Mouse (Mus musculus): Measurements from ENCODE around the gene 2610028H24Rik. TPM values are rescaled to one million over a fixed set of nuclear protein-coding genes. Genes with fewer than 3 reads are reported as not detected.

The 2610028H24Rik gene
- total and polyA plus RNA-seq, 3 experiments = 0.25 TPM; not detected in 2

Other genes with a start within 250 kb of the 2610028H24Rik start
- 11.3 and 14.4 TPM in 2 replicates for gene Prmt2, start 211.2 kb upstream of the 2610028H24Rik start, total RNA-seq (2012; rRNA removed)
- 6.1 and 6.4 TPM in 2 replicates for gene Prmt2, start 211.2 kb upstream of the 2610028H24Rik start, total RNA-seq (2014; rRNA removed)
- gene Prmt2, start 211.2 kb upstream of the 2610028H24Rik start, polyA plus RNA-seq (2012; ENCODE audit: insufficient read length, low read depth) = 14.9 and 15.0 TPM in 2 replicates
- gene S100b, start 195.2 kb upstream of the 2610028H24Rik start, total RNA-seq (2012; rRNA removed) = not detected in 2 replicates
- not detected in 2 replicates for gene S100b, start 195.2 kb upstream of the 2610028H24Rik start, total RNA-seq (2014; rRNA removed)
- not detected in 2 replicates for gene S100b, start 195.2 kb upstream of the 2610028H24Rik start, polyA plus RNA-seq (2012; ENCODE audit: insufficient read length, low read depth)
- 1.4 and 2.4 TPM in 2 replicates for gene Dip2a, start 103.8 kb upstream of the 2610028H24Rik start, total RNA-seq (2012; rRNA removed)
- gene Dip2a, start 103.8 kb upstream of the 2610028H24Rik start, total RNA-seq (2014; rRNA removed) = 0.73 and 0.97 TPM in 2 replicates
- gene Dip2a, start 103.8 kb upstream of the 2610028H24Rik start, polyA plus RNA-seq (2012; ENCODE audit: insufficient read length, low read depth) = 1.5 TPM in 2 replicates
- gene AC141477.1, start 8.6 kb upstream of the 2610028H24Rik start, total RNA-seq (2012; rRNA removed) = not detected in 2 replicates
- not detected in 2 replicates for gene AC141477.1, start 8.6 kb upstream of the 2610028H24Rik start, total RNA-seq (2014; rRNA removed)
- 3.5 TPM in 1 of 2 replicates, not detected in the other for gene AC141477.1, start 8.6 kb upstream of the 2610028H24Rik start, polyA plus RNA-seq (2012; ENCODE audit: insufficient read length, low read depth)
- 28.7 and 29.1 TPM in 2 replicates for gene Pcnt, start 6.3 kb upstream of the 2610028H24Rik start, total RNA-seq (2012; rRNA removed)
- 22.2 and 24.6 TPM in 2 replicates for gene Pcnt, start 6.3 kb upstream of the 2610028H24Rik start, total RNA-seq (2014; rRNA removed)
- 30.2 and 30.6 TPM in 2 replicates for gene Pcnt, start 6.3 kb upstream of the 2610028H24Rik start, polyA plus RNA-seq (2012; ENCODE audit: insufficient read length, low read depth)
- 34.2 and 40.4 TPM in 2 replicates for gene Mcm3ap, start 19.8 kb downstream of the 2610028H24Rik start, total RNA-seq (2012; rRNA removed)
- gene Mcm3ap, start 19.8 kb downstream of the 2610028H24Rik start, total RNA-seq (2014; rRNA removed) = 26.4 and 26.9 TPM in 2 replicates
- 47.8 and 51.1 TPM in 2 replicates for gene Mcm3ap, start 19.8 kb downstream of the 2610028H24Rik start, polyA plus RNA-seq (2012; ENCODE audit: insufficient read length, low read depth)
- gene Ybey, start 20.0 kb downstream of the 2610028H24Rik start, total RNA-seq (2012; rRNA removed) = 4.3 and 4.4 TPM in 2 replicates
- 5.2 TPM in 2 replicates for gene Ybey, start 20.0 kb downstream of the 2610028H24Rik start, total RNA-seq (2014; rRNA removed)
- 2.0 and 3.0 TPM in 2 replicates for gene Ybey, start 20.0 kb downstream of the 2610028H24Rik start, polyA plus RNA-seq (2012; ENCODE audit: insufficient read length, low read depth)
- 28.8 and 38.4 TPM in 2 replicates for gene Lss, start 82.5 kb downstream of the 2610028H24Rik start, total RNA-seq (2012; rRNA removed)
- gene Lss, start 82.5 kb downstream of the 2610028H24Rik start, total RNA-seq (2014; rRNA removed) = 60.8 and 89.6 TPM in 2 replicates
- gene Lss, start 82.5 kb downstream of the 2610028H24Rik start, polyA plus RNA-seq (2012; ENCODE audit: insufficient read length, low read depth) = 37.7 and 53.3 TPM in 2 replicates
- not detected in 2 replicates for gene Spatc1l, start 113.2 kb downstream of the 2610028H24Rik start, total RNA-seq (2012; rRNA removed)
- gene Spatc1l, start 113.2 kb downstream of the 2610028H24Rik start, total RNA-seq (2014; rRNA removed) = 0.17 TPM in 1 of 2 replicates, not detected in the other
- not detected in 2 replicates for gene Spatc1l, start 113.2 kb downstream of the 2610028H24Rik start, polyA plus RNA-seq (2012; ENCODE audit: insufficient read length, low read depth)
- not detected in 2 replicates for gene Ftcd, start 126.6 kb downstream of the 2610028H24Rik start, total RNA-seq (2012; rRNA removed)
- not detected in 2 replicates for gene Ftcd, start 126.6 kb downstream of the 2610028H24Rik start, total RNA-seq (2014; rRNA removed)
- not detected in 2 replicates for gene Ftcd, start 126.6 kb downstream of the 2610028H24Rik start, polyA plus RNA-seq (2012; ENCODE audit: insufficient read length, low read depth)
- gene Col6a2, start 174.5 kb downstream of the 2610028H24Rik start, total RNA-seq (2012; rRNA removed) = not detected in 2 replicates
- not detected in 2 replicates for gene Col6a2, start 174.5 kb downstream of the 2610028H24Rik start, total RNA-seq (2014; rRNA removed)
- gene Col6a2, start 174.5 kb downstream of the 2610028H24Rik start, polyA plus RNA-seq (2012; ENCODE audit: insufficient read length, low read depth) = not detected in 2 replicates